Mouse (Mus musculus): ENCODE measurements around the gene Eef1g.

DNA sequence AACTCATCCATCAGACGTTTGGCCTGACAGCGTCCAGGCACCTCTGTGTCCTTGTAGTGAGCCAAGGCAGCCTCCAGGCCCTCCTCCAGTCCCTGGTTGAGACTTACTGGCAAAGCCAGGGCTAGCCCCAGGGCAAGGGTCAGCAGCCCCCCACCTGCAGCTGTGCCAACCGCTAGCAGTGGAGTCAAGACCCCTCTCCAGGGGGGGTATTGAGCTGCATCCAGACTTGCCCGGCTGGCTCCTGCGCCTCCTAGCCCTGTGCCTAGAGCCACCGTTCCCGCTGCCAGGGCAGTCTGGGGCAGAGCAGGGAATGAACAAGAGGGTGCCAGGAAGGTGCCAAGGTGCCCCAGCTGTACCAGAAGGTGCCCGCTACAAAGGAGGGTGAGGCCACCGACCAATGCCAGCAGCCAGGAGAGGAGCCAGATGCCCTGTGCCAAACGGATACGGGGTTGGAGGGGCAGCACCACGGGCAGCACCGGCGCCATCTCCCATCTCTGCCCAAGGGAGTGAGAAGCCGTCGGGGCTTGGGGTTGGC lies 38.1 kb upstream of the Eef1g start:
- no peak for TF ChIP-seq CTCF (IDR thresholded peaks at IDR 0.05; ENCODE audit: low read depth, low read length)
- TF ChIP-seq POLR2AphosphoS5 (IDR thresholded peaks at IDR 0.05; ENCODE audit: insufficient replicate concordance, low read depth, low read length), result no peak
- no peak for TF ChIP-seq GATA1 (IDR thresholded peaks at IDR 0.05; ENCODE audit: borderline replicate concordance, low read length)
- no peak for TF ChIP-seq TAL1 (conservative IDR thresholded peaks at IDR 0.05; ENCODE audit: low read depth, low read length)
